ENCODE assay signal across 7 mouse cellular contexts in the genomic region with DNA sequence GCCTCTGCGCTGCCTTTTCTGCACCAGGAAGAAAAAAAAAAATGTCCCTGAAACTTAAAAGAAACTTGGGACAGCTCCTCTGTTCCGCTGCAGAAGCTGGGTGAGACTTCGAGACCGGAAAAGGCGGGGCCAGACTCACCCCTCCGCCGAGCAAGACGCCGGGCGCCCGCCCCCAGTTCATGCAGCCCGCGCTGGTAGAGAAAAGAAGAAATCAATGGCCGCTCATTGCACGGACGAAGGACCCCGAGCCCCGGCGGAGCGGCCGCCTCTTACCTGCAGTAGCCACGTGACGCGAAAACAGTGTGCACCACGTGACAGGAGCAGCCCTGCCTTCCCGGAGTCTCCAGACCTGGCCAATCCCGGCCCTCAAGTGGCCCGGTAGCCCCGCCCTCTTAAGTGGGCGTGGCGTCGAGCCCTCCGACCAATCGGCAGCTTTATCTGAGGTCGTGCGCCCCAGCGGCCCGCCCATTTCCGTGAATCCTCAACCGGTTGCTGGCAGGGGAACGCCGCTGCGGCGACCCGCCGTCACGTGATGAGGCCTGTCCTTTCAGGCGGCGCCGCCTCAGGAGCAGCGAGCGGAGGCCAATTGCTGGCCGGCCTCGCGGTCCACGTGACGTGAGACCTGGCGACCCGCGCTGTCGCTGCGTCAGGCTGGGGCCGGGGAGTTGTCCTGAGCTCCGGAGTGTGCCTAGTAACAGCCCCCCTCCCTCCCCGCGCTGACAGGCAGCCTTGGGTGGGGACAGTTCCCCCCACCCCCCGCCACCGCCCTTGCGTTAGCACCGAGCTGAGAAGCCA. TPM values are rescaled to one million over a fixed set of nuclear protein-coding genes. Genes with fewer than 3 reads are reported as not detected.
DNase-seq lines count a peak whose midpoint lies in the region; ATAC-seq lines count a peak whose summit lies in the region.

A gene (minus strand): TSS at position 392 of the 795 bp plus-strand sequence.

- H3K27me3 ChIP-seq in intestine, embryonic 15.5 days (replicated peaks): no peaks in the 10 kb centered on the region
- no peaks in the 10 kb centered on the region for H3K27me3 ChIP-seq in midbrain, embryonic 10.5 days (ENCODE audit: low read depth, poor library complexity, severe bottlenecking)

- under 1% methylated on average over 69 of the region's 70 CpGs for WGBS in intestine, embryonic 15.5 days
- WGBS in midbrain, embryonic 10.5 days: 0% methylated on average over 70 of the region's 70 CpGs

- peak within 1 kb of the TSS; percentile 95 for H3K4me2 ChIP-seq in intestine, embryonic 15.5 days (replicated peaks)

- H3K27ac ChIP-seq in intestine, embryonic 15.5 days: peak within 1 kb of the TSS; percentile 93
- H3K27ac ChIP-seq in midbrain, embryonic 10.5 days (replicated peaks): peak within 1 kb of the TSS; percentile 95

- intact Hi-C loops in gastrocnemius, postnatal 36 days (cut with DNase I): loop anchor here (10.0 kb wide), 1 partner anchor 265 kb away; a partner anchor contains a TSS
- intact Hi-C loops in left cerebral cortex, postnatal 25 days (cut with DNase I): loop anchor here (1.0 kb wide), 1 partner anchor 10 kb away; no protein-coding TSS in a partner anchor

- DNase-seq in adrenal gland, adult 2 months: peak; percentile 100
- DNase-seq in embryo, embryonic 11.5 days (ENCODE audit: low read depth, low spot score): peak; percentile 99
- DNase-seq in gastrocnemius, postnatal 36 days: peak; percentile 99
- DNase-seq in left cerebral cortex, postnatal 25 days (ENCODE audit: low spot score in 2 of 2): peak; percentile 100
- DNase-seq in midbrain, embryonic 10.5 days (ENCODE audit: low spot score): peak; percentile 100
- peak; percentile 96 for DNase-seq in right cerebral cortex, postnatal 4 days

- H3K4me3 ChIP-seq in intestine, embryonic 15.5 days (replicated peaks): peak within 1 kb of the TSS; percentile 68
- H3K4me3 ChIP-seq in midbrain, embryonic 10.5 days: peak within 1 kb of the TSS; percentile 84

- peaks cover 25% of the 10 kb centered on the region for H3K4me1 ChIP-seq in intestine, embryonic 15.5 days (replicated peaks)
- H3K4me1 ChIP-seq in midbrain, embryonic 10.5 days: peaks cover 67% of the 10 kb centered on the region

- peak within 1 kb of the TSS; percentile 76 for H3K9ac ChIP-seq in intestine, embryonic 15.5 days

- H3K9me3 ChIP-seq in intestine, embryonic 15.5 days: no peaks in the 10 kb centered on the region
- H3K9me3 ChIP-seq in midbrain, embryonic 10.5 days (replicated peaks): no peaks in the 10 kb centered on the region

- H3K36me3 ChIP-seq in intestine, embryonic 15.5 days: peaks cover 7% of the 10 kb centered on the region; the same call in 1 of the 2 replicates
- H3K36me3 ChIP-seq in midbrain, embryonic 10.5 days: peaks cover 39% of the 10 kb centered on the region

- ATAC-seq in intestine, embryonic 15.5 days: peak; percentile 98

RNA-seq across cellular contexts. Expression of the gene that starts here (rescaled TPM):
- total RNA-seq in adrenal gland, adult 2 months (2021): 100 to 1,000 TPM; 145 to 164 TPM
- 378 and 381 TPM in 2 replicates for polyA plus RNA-seq in adrenal gland, adult 2 months (2012; rRNA removed)
- 10 to 100 TPM; 82.8 to 91.1 TPM for total RNA-seq in gastrocnemius, postnatal 36 days (2021)
- polyA plus RNA-seq in intestine, embryonic 15.5 days (2015; fragmentation: Nextera tagmentation; extraction: Ambion mirVana): 246 and 261 TPM in 2 replicates
- total RNA-seq in left cerebral cortex, postnatal 25 days (2021): 100 to 1,000 TPM; 111 to 123 TPM
- polyA plus RNA-seq in midbrain, embryonic 10.5 days (2016; fragmentation: Nextera tagmentation; extraction: Ambion mirVana): 175 and 179 TPM in 2 replicates

Comparison
In these comparisons a context has a peak if more than half of its experiments do, and no peak if none do; other contexts are left out.
1. Peak in every context shown above with its lines: DNase-seq, ATAC-seq, H3K4me3 ChIP-seq and H3K27ac ChIP-seq.